Mouse (Mus musculus): ENCODE measurements at regions not wholly inside any gene's neighbourhood (a gene's known extent, or its start where the extent isn't known, plus 50 kb on each side); places are given as distances from the start of the nearest gene placed in this dataset.

GRCm38 (mm10) chrX:13224902-13225301 is 55.9 kb upstream of the Ddx3x start:
- DNase-seq (ENCODE audit: low read depth) = no peak

GRCm38 (mm10) chrX:13226429-13226828 is 54.3 kb upstream of the Ddx3x start:
- no peak for DNase-seq (ENCODE audit: low read depth)

- DNase-seq (ENCODE audit: low read depth) = no peak
These were observed 50.7 kb upstream of the Ddx3x start for GRCm38 (mm10) chrX:13229891-13230614.

GRCm38 (mm10) chrX:13230615-13231179 is 50.1 kb upstream of the Ddx3x start:
- peak; percentile 69 for DNase-seq (ENCODE audit: low read depth)

Measured in fibroblast of lung, adult 2 months (primary cell).